Mouse (Mus musculus) spleen, adult 2 months (tissue): ENCODE results near the gene Aatk. TPM values are rescaled to one million over a fixed set of nuclear protein-coding genes. Genes with fewer than 3 reads are reported as not detected.

Experiments used
- DNase-seq, 2 experiments: peaks; one replicate each; pipeline versions ENCODE4 v3.0.0 to v3.0.0-alpha.2; 2012 to 2021; ENCODE audit warnings: low spot score in 2 of 2, low read depth in 1 of 2
- H3K27ac ChIP-seq: fragments of 200-500 bp; 2 replicates; pipeline ENCODE4 v1.5.1; 2012; ENCODE audit warnings: low read length, inconsistent platforms; ENCODE audit not compliant: insufficient read depth
- H3K27me3 ChIP-seq: fragments of 200-500 bp; 2 replicates; pipeline ENCODE4 v1.6.1; 2012; ENCODE audit warnings: mild to moderate bottlenecking, moderate library complexity, low read length, inconsistent platforms; ENCODE audit not compliant: control insufficient read depth, insufficient read depth
- H3K36me3 ChIP-seq: fragments of 200-500 bp; 2 replicates; pipeline ENCODE4 v1.6.1; 2012; ENCODE audit warnings: mild to moderate bottlenecking, low read length, inconsistent platforms; ENCODE audit not compliant: control insufficient read depth, insufficient read depth
- H3K4me1 ChIP-seq: fragments of 200-500 bp; 2 replicates; pipeline ENCODE4 v1.6.1; 2011; ENCODE audit warnings: inconsistent platforms; ENCODE audit not compliant: control insufficient read depth, insufficient read depth, insufficient read length
- H3K4me3 ChIP-seq: fragments of 200-500 bp; 2 replicates; pipeline ENCODE4 v1.5.1; 2011; ENCODE audit warnings: mild to moderate bottlenecking, inconsistent platforms; ENCODE audit not compliant: insufficient read depth, insufficient read length; ENCODE audit errors: extremely low read depth
- CTCF ChIP-seq: fragments of 200-500 bp; IDR thresholded peaks from 2 replicates; pipeline ENCODE4 v1.5.1; 2011; ENCODE audit warnings: mild to moderate bottlenecking, inconsistent platforms; ENCODE audit not compliant: insufficient read depth, insufficient read length, insufficient replicate concordance; ENCODE audit errors: extremely low read depth
- POLR2A ChIP-seq: fragments of 200-500 bp; IDR thresholded peaks from 2 replicates; pipeline ENCODE4 v1.6.1; 2011; ENCODE audit warnings: low read depth, low read length, inconsistent platforms
- WGBS: fragments of 180-500 bp; shearing (Covaris S2); methylation state at CpG from one replicate; pipeline ENCODE4 v1.1.7; 2018; 5-methylcytosine and 5-hydroxymethylcytosine counted together
- polyA plus RNA-seq: library from polyadenylated mRNA; depleted of rRNA; stranded (reverse); fragments of >200 nt; gene quantifications from 2 replicates; pipeline ENCODE4 v1.2.3, GENCODE M21; 2012

The Aatk gene
- polyA plus RNA-seq, 1 experiment = 7.4 TPM

DNA sequence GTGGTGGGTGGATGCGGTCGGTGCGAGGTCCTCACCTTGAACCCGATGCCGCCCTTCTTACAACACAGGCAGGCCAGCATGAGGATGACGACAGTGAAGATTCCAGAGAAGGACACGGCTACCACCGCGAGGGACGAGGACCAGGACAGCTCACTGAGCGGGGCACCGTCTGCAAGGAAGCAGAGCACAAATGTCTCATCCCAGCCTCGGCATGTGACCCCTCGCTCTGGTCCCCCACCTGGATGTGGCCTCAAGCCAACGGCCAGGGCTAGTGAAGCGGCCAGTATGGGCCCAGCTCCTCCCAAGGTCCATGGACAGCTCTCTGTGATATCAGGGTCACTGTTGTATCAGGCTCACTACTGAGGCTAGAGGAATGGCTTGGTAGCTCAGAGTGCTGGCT, 25.6 kb downstream of the Aatk start:
- H3K4me3 ChIP-seq = no peak overlapping the region
- no peaks in the 10 kb centered on the region for H3K4me1 ChIP-seq
- 97% methylated on average over 16 of the region's 16 CpGs for WGBS
- no peak for TF ChIP-seq CTCF
- TF ChIP-seq POLR2A = no peak
- H3K36me3 ChIP-seq = no peaks in the 10 kb centered on the region
- H3K27me3 ChIP-seq = no peaks in the 10 kb centered on the region
- no peak for DNase-seq
- no peak overlapping the region for H3K27ac ChIP-seq

DNA sequence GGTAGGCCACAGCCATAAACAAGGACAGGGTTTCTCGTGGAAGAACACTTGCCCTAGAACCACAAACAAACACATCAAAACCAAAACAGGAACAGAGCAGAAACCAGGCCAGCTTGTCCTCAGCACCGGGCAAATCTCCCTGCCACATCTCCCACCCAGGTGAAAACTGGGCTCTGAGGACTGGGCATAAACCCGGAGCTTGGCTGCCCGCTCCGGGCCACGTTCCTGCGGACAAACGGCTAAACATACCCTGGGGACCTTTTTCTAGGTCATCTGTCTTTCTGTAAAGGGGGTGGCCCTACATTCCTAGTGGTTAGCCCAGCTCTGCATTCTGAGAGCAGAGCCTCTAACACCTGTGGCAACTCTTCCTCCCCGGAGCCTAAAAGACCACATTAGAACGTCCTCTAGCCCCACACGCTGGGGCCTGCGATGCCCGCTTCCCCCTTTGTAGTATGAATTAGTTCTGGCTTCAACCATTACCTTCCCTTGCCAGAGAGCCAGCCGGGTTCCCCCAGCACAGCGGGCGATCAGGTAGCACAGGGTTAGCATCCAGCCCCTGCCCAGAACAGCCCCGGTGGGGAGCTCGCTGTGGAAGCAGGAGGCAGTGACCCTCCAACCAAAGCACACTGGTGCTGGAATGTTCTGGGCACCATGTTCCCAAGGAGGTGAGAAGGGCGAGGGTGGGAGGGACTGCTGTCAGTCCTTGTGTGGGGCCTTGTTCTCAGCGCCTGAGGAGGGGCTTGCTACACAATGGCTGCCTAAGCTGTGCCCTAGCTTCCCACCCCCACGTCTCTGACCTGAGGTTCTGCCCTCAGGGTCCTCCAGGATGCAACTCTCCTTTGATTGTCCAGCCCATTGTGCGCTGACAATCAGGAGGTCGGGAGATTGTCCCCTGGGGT, 27.2 kb downstream of the Aatk start:
- no peaks in the 10 kb centered on the region for H3K27me3 ChIP-seq
- H3K4me3 ChIP-seq = no peak overlapping the region
- TF ChIP-seq CTCF (no peak), POLR2A (no peak)
- no peaks in the 10 kb centered on the region for H3K36me3 ChIP-seq
- 40% methylated on average over 23 of the region's 23 CpGs for WGBS
- H3K27ac ChIP-seq = no peak overlapping the region
- no peaks in the 10 kb centered on the region for H3K4me1 ChIP-seq
- DNase-seq = no peak

DNA sequence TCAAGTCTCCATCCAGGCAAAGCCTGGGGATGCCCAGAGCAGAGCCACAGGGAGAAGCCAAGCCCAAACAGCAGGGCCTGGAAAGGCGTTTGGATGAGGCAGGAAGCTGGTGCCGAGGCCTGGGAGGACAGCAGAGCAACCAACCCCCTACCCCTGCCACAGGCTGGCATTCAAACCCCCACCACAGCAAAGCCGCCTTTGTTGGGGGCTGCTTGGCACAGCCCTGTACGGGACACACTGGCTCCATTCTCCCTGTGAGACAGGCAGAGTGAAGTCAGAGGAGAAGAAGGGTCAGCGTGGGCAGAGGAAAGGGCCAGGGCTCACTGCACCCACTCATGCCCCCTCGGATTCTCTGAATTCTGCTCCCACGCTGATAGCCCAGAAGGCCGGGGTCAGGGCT, 30.0 kb downstream of the Aatk start:
- Histone ChIP-seq H3K27ac (no peak overlapping the region), H3K4me3 (no peak overlapping the region), H3K36me3 (no peaks in the 10 kb centered on the region), H3K27me3 (no peaks in the 10 kb centered on the region), H3K4me1 (peaks cover 5% of the 10 kb centered on the region)
- 93% methylated on average over 8 of the region's 8 CpGs for WGBS
- TF ChIP-seq POLR2A = no peak
- no peak for TF ChIP-seq CTCF
- DNase-seq = no peak

GRCm38 (mm10) chr11:120014758-120015157, 32.2 kb downstream of the Aatk start:
- Histone ChIP-seq H3K4me1 (peaks cover 5% of the 10 kb centered on the region), H3K27ac (no peak overlapping the region), H3K27me3 (no peaks in the 10 kb centered on the region), H3K4me3 (no peak overlapping the region), H3K36me3 (no peaks in the 10 kb centered on the region)
- no peak for DNase-seq
- 95% methylated on average over 4 of the region's 4 CpGs for WGBS
- TF ChIP-seq CTCF = no peak
- TF ChIP-seq POLR2A = no peak

GRCm38 (mm10) chr11:120013174-120013711, 33.7 kb downstream of the Aatk start:
- Histone ChIP-seq H3K4me1 (peaks cover 5% of the 10 kb centered on the region), H3K27ac (no peak overlapping the region), H3K27me3 (no peaks in the 10 kb centered on the region), H3K4me3 (peak overlapping the region; percentile 27; the same call in 1 of the 2 replicates), H3K36me3 (no peaks in the 10 kb centered on the region)
- TF ChIP-seq POLR2A (no peak), CTCF (peak; percentile 66; the same call in 1 of the 2 replicates)
- WGBS = 17% methylated on average over 21 of the region's 21 CpGs
- peak; percentile 37 to 54 for DNase-seq

DNA sequence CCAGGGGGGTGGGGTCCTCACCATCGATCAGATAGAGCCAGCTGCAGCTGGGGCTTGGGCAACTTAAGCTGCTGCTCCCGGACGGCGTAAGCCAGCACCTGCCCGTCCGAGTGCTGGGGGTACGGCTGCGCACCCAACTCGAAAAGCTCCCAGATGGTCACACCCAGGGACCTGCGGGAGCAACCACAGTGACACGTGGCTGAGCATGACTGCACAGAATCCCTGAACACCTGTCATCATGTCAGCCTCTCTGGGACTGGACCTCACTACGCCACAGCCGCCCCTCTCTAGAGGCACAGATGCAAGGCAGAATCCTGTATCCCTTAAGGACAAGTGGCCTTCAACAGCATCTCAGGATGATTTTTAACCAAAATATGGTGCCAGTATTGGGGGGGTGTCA, 34.3 kb downstream of the Aatk start:
- H3K27ac ChIP-seq = no peak overlapping the region
- no peaks in the 10 kb centered on the region for H3K27me3 ChIP-seq
- no peak for TF ChIP-seq POLR2A
- no peak for TF ChIP-seq CTCF
- peaks cover 5% of the 10 kb centered on the region for H3K4me1 ChIP-seq
- WGBS = 78% methylated on average over 13 of the region's 13 CpGs
- H3K36me3 ChIP-seq = no peaks in the 10 kb centered on the region
- no peak for DNase-seq
- H3K4me3 ChIP-seq = no peak overlapping the region
